Mouse (Mus musculus): ENCODE measurements at regions not wholly inside any gene's neighbourhood (a gene's known extent, or its start where the extent isn't known, plus 50 kb on each side); places are given as distances from the start of the nearest gene placed in this dataset.

- TF ChIP-seq CTCF (IDR thresholded peaks at IDR 0.05; ENCODE audit: borderline replicate concordance, insufficient read depth, low read length) (no peak), POLR2A (IDR thresholded peaks at IDR 0.05; ENCODE audit: low read depth, low read length) (no peak)
These were observed 162.4 kb upstream of the Tgfbr2 start for GRCm38 (mm10) chr9:116337446-116338010.

Data from embryonic fibroblast, embryonic 13.5 days (primary cell).